Mouse (Mus musculus) kidney, adult 2 months (tissue): ENCODE results near the gene Cradd. TPM values are rescaled to one million over a fixed set of nuclear protein-coding genes. Genes with fewer than 3 reads are reported as not detected.

Experiments
- DNase-seq: peaks from one replicate; pipeline ENCODE4 v3.0.0; 2021
- H3K27ac ChIP-seq: fragments of 200-500 bp; 2 replicates; pipeline ENCODE4 v1.5.1; 2012; ENCODE audit warnings: low read depth, low read length, control low read depth, inconsistent platforms; ENCODE audit not compliant: insufficient read depth
- H3K27me3 ChIP-seq: fragments of 200-500 bp; replicated peaks from 2 replicates; pipeline ENCODE4 v1.6.1; 2012; ENCODE audit warnings: mild to moderate bottlenecking, moderate library complexity, low read length, inconsistent platforms; ENCODE audit not compliant: control insufficient read depth, insufficient read depth
- H3K36me3 ChIP-seq: fragments of 200-500 bp; 2 replicates; pipeline ENCODE4 v1.6.1; 2012; ENCODE audit warnings: mild to moderate bottlenecking, moderate library complexity, low read length, inconsistent platforms; ENCODE audit not compliant: control insufficient read depth, insufficient read depth
- H3K4me1 ChIP-seq: fragments of 200-500 bp; 2 replicates; pipeline ENCODE4 v1.6.1; 2011; ENCODE audit warnings: low read length; ENCODE audit not compliant: control insufficient read depth, insufficient read depth
- H3K4me3 ChIP-seq: fragments of 200-500 bp; 2 replicates; pipeline ENCODE4 v1.5.1; 2011; ENCODE audit warnings: mild to moderate bottlenecking, low read depth, low read length, control low read depth; ENCODE audit not compliant: insufficient read depth
- CTCF ChIP-seq: fragments of 200-500 bp; conservative IDR thresholded peaks from 2 replicates; pipeline ENCODE4 v1.5.1; 2011; ENCODE audit warnings: low read depth, mild to moderate bottlenecking, control low read depth, low read length, moderate library complexity, mixed read lengths; ENCODE audit not compliant: insufficient read depth, insufficient read length
- POLR2A ChIP-seq: fragments of 200-500 bp; IDR thresholded peaks from one replicate; pipeline ENCODE4 v1.6.1; 2011; ENCODE audit warnings: low read depth, low read length, control low read depth
- WGBS: fragments of 180-500 bp; shearing (Covaris S2); methylation state at CpG from one replicate; pipeline ENCODE4 v1.1.7; 2018; 5-methylcytosine and 5-hydroxymethylcytosine counted together
- polyA plus RNA-seq: library from polyadenylated mRNA; depleted of rRNA; stranded (reverse); fragments of >200 nt; gene quantifications from 2 replicates; pipeline ENCODE4 v1.2.3, GENCODE M21; 2012; rRNA removed

Cradd gene
- polyA plus RNA-seq, 1 experiment, result 20.0 TPM

- no peak overlapping the region for H3K4me3 ChIP-seq
- H3K36me3 ChIP-seq, result no peaks in the 10 kb centered on the region
- TF ChIP-seq POLR2A (no peak), CTCF (no peak)
- no peaks in the 10 kb centered on the region for H3K27me3 ChIP-seq
- peak overlapping the region; percentile 4 for H3K27ac ChIP-seq
- 74% methylated on average over 2 of the region's 2 CpGs for WGBS
- H3K4me1 ChIP-seq, result peaks cover 21% of the 10 kb centered on the region
- peak; percentile 10 for DNase-seq
These were observed 180.4 kb downstream of the Cradd start for GRCm38 (mm10) chr10:95143446-95144114.

GRCm38 (mm10) chr10:95142844-95143435 lies 181.0 kb downstream of the Cradd start:
- no peak for TF ChIP-seq CTCF
- no peak for TF ChIP-seq POLR2A
- no peaks in the 10 kb centered on the region for H3K36me3 ChIP-seq
- WGBS, result 3% methylated on average over 11 of the region's 11 CpGs
- H3K27me3 ChIP-seq, result no peaks in the 10 kb centered on the region
- no peak overlapping the region for H3K4me3 ChIP-seq
- peak overlapping the region; percentile 4; the same call in 1 of the 2 replicates for H3K27ac ChIP-seq
- peaks cover 21% of the 10 kb centered on the region for H3K4me1 ChIP-seq
- peak; percentile 96 for DNase-seq

- WGBS, result 75% methylated on average over 3 of the region's 3 CpGs
- H3K27me3 ChIP-seq, result no peaks in the 10 kb centered on the region
- DNase-seq, result no peak
- H3K4me1 ChIP-seq, result peaks cover 13% of the 10 kb centered on the region
- H3K4me3 ChIP-seq, result no peak overlapping the region
- TF ChIP-seq CTCF (no peak), POLR2A (no peak)
- no peaks in the 10 kb centered on the region for H3K36me3 ChIP-seq
- H3K27ac ChIP-seq, result no peak overlapping the region
These were observed 182.9 kb downstream of the Cradd start for GRCm38 (mm10) chr10:95141075-95141474.

GRCm38 (mm10) chr10:95140191-95140590 lies 183.7 kb downstream of the Cradd start:
- H3K4me3 ChIP-seq, result no peak overlapping the region
- H3K36me3 ChIP-seq, result no peaks in the 10 kb centered on the region
- no peak for DNase-seq
- no peak overlapping the region for H3K27ac ChIP-seq
- TF ChIP-seq CTCF (no peak), POLR2A (no peak)
- H3K27me3 ChIP-seq, result no peaks in the 10 kb centered on the region
- H3K4me1 ChIP-seq, result peaks cover 13% of the 10 kb centered on the region

GRCm38 (mm10) chr10:95139645-95140044 lies 184.3 kb downstream of the Cradd start:
- Histone ChIP-seq H3K27ac (no peak overlapping the region), H3K27me3 (no peaks in the 10 kb centered on the region), H3K4me1 (peaks cover 13% of the 10 kb centered on the region), H3K4me3 (no peak overlapping the region), H3K36me3 (no peaks in the 10 kb centered on the region)
- WGBS, result 69% methylated on average over 8 of the region's 8 CpGs
- TF ChIP-seq CTCF (no peak), POLR2A (no peak)
- DNase-seq, result peak; percentile 41

GRCm38 (mm10) chr10:95133057-95133456 lies 190.9 kb downstream of the Cradd start:
- TF ChIP-seq POLR2A (no peak), CTCF (no peak)
- Histone ChIP-seq H3K27me3 (no peaks in the 10 kb centered on the region), H3K4me3 (no peak overlapping the region), H3K36me3 (no peaks in the 10 kb centered on the region), H3K4me1 (no peaks in the 10 kb centered on the region), H3K27ac (no peak overlapping the region)
- WGBS, result 62% methylated on average over 4 of the region's 4 CpGs
- DNase-seq, result no peak

Other genes with a start within 250 kb of the Cradd start
- 24.5 and 42.9 TPM in 2 replicates for gene Socs2, start 93.0 kb upstream of the Cradd start, polyA plus RNA-seq
- 242 and 322 TPM in 2 replicates for gene Mrpl42, start 177.8 kb upstream of the Cradd start, polyA plus RNA-seq
- 41.7 and 53.2 TPM in 2 replicates for gene Ube2n, start 191.0 kb upstream of the Cradd start, polyA plus RNA-seq
- gene Nudt4, start 240.0 kb upstream of the Cradd start, polyA plus RNA-seq, result 88.6 and 92.7 TPM in 2 replicates